Mouse (Mus musculus) forebrain, embryonic 10.5 days (tissue): ENCODE results near the gene Mafb. TPM values are rescaled to one million over a fixed set of nuclear protein-coding genes. Genes with fewer than 3 reads are reported as not detected.

ENCODE experiments used
- DNase-seq: peaks from one replicate; pipeline ENCODE4 v3.0.0-alpha.2; 2017; ENCODE audit warnings: low spot score; ENCODE audit errors: extremely low spot score
- H3K27ac ChIP-seq: fragments of 300-500 bp; sonication (generic); 2 replicates; pipeline ENCODE4 v1.5.1; 2016; ENCODE audit warnings: mild to moderate bottlenecking
- H3K27me3 ChIP-seq: fragments of 300-500 bp; sonication (generic); 2 replicates; pipeline ENCODE4 v1.6.1; 2016; ENCODE audit warnings: mild to moderate bottlenecking; ENCODE audit not compliant: poor library complexity, severe bottlenecking
- H3K36me3 ChIP-seq: fragments of 300-500 bp; sonication (generic); replicated peaks from 2 replicates; pipeline ENCODE4 v1.6.1; 2016; ENCODE audit warnings: mild to moderate bottlenecking, moderate library complexity
- H3K4me1 ChIP-seq: fragments of 300-500 bp; sonication (generic); 2 replicates; pipeline ENCODE4 v1.6.1; 2016
- H3K4me3 ChIP-seq: fragments of 300-500 bp; sonication (generic); 2 replicates; pipeline ENCODE4 v1.5.1; 2016; ENCODE audit warnings: mild to moderate bottlenecking, moderate library complexity
- H3K9me3 ChIP-seq: fragments of 300-500 bp; sonication (generic); 2 replicates; pipeline ENCODE4 v1.6.1; 2016; ENCODE audit warnings: mild to moderate bottlenecking, moderate library complexity
- WGBS: fragments of 180-500 bp; shearing (Covaris S2); methylation state at CpG from one replicate; pipeline ENCODE4 v1.1.7; 2016; 5-methylcytosine and 5-hydroxymethylcytosine counted together
- polyA plus RNA-seq: library from polyadenylated mRNA; unstranded; fragments of >200 nt; fragmentation: Nextera tagmentation; extraction: Ambion mirVana; gene quantifications from 2 replicates; pipeline ENCODE4 v1.2.1, GENCODE M21; 2016

Mafb gene
- polyA plus RNA-seq, 1 experiment from 2014 or later, result 2.0 TPM

GRCm38 (mm10) chr2:160358896-160359295 lies 8.0 kb downstream of the Mafb start:
- WGBS, result 14% methylated on average over 4 of the region's 4 CpGs
- no peaks in the 10 kb centered on the region for H3K36me3 ChIP-seq
- peaks cover 74% of the 10 kb centered on the region for H3K27me3 ChIP-seq
- H3K27ac ChIP-seq, result no peak overlapping the region
- no peaks in the 10 kb centered on the region for H3K9me3 ChIP-seq
- peaks cover 24% of the 10 kb centered on the region for H3K4me1 ChIP-seq
- no peak overlapping the region for H3K4me3 ChIP-seq
- DNase-seq, result peak; percentile 24

DNA sequence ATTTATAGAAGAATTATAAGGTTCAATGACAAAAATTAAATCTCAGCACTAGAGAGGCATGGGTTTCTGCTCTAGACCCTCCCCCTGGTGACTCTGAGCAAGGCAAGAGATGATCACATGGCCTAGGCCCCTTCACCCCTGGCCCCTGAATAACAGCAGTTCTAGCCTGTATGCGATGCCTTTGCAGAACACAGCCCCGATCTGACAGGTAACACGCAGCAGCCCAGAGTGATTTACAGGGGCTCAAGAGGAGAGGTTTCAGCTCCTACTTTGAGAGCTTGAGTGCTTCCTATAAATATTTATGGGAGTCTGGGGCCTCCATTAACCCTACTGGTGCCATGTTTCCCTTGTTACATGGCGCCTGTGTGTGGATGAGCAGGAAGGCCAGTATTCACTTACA lies 9.4 kb downstream of the Mafb start:
- 78% methylated on average over 4 of the region's 4 CpGs for WGBS
- no peak for DNase-seq
- peaks cover 37% of the 10 kb centered on the region for H3K4me1 ChIP-seq
- no peak overlapping the region for H3K27ac ChIP-seq
- peaks cover 60% of the 10 kb centered on the region for H3K27me3 ChIP-seq
- H3K36me3 ChIP-seq, result no peaks in the 10 kb centered on the region
- H3K4me3 ChIP-seq, result no peak overlapping the region
- no peaks in the 10 kb centered on the region for H3K9me3 ChIP-seq

GRCm38 (mm10) chr2:160356132-160356531 lies 10.7 kb downstream of the Mafb start:
- no peak overlapping the region for H3K4me3 ChIP-seq
- H3K4me1 ChIP-seq, result peaks cover 39% of the 10 kb centered on the region
- WGBS, result 58% methylated on average over 5 of the region's 5 CpGs
- no peak for DNase-seq
- H3K9me3 ChIP-seq, result no peaks in the 10 kb centered on the region
- peaks cover 47% of the 10 kb centered on the region for H3K27me3 ChIP-seq
- H3K36me3 ChIP-seq, result no peaks in the 10 kb centered on the region
- no peak overlapping the region for H3K27ac ChIP-seq

GRCm38 (mm10) chr2:160354319-160354718 lies 12.5 kb downstream of the Mafb start:
- Histone ChIP-seq H3K9me3 (no peaks in the 10 kb centered on the region), H3K36me3 (no peaks in the 10 kb centered on the region), H3K27me3 (peaks cover 28% of the 10 kb centered on the region), H3K4me1 (peaks cover 36% of the 10 kb centered on the region), H3K4me3 (no peak overlapping the region), H3K27ac (no peak overlapping the region)
- DNase-seq, result no peak
- 70% methylated on average over 2 of the region's 2 CpGs for WGBS

GRCm38 (mm10) chr2:160353581-160353980 lies 13.3 kb downstream of the Mafb start:
- Histone ChIP-seq H3K4me3 (no peak overlapping the region), H3K9me3 (no peaks in the 10 kb centered on the region), H3K36me3 (no peaks in the 10 kb centered on the region), H3K27me3 (peaks cover 21% of the 10 kb centered on the region), H3K4me1 (peaks cover 37% of the 10 kb centered on the region), H3K27ac (no peak overlapping the region)
- DNase-seq, result no peak
- WGBS, result 72% methylated on average over 2 of the region's 2 CpGs

DNA sequence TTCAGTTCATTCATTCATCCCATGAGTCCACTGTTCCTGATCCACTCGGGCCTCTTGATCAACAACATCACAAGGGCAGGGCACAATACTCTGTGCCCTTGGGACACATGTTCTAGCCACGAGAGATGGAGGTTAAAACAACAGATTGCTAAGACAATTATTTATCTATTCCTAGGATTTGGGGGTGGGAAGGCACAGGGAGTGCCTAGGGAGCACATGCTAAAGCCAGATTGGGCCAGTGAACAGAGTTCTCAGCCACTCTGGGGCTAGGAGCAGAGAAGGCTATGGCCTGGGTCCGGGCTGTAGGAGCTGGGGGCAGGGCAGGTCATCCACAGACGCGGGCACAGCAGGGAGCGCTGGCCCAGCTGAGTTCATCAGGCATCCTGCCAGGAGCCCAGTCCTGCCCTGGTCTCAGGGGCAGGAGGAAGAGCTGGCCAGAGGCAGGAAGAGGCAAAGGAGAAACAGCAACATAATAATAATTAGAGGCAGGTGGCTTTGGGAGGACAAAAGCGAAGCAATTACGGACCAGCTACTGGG lies 15.8 kb downstream of the Mafb start:
- H3K27me3 ChIP-seq, result no peaks in the 10 kb centered on the region; the same call in 1 of the 2 replicates
- WGBS, result 31% methylated on average over 8 of the region's 8 CpGs
- H3K36me3 ChIP-seq, result no peaks in the 10 kb centered on the region
- no peak for DNase-seq
- H3K4me3 ChIP-seq, result no peak overlapping the region
- H3K4me1 ChIP-seq, result peaks cover 49% of the 10 kb centered on the region
- no peak overlapping the region for H3K27ac ChIP-seq
- H3K9me3 ChIP-seq, result no peaks in the 10 kb centered on the region

DNA sequence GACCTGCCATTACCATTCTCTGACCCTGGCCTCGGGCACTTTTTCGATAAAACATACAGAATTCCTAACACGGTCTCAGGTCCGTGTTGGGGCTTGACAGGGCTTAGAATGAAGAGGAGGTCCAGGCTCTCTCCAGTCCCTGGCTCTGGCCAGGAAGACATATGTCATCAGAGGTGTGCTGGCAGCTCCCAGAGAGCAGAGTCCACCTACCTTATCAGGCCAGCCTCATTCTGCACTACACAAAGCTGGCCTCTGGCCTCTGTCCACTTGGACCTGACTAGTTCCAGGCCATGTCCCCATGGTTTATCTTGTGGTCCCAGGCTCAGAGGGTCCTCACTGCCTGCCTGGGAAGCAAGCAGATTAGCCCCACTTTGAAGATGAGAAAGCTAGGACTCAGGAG lies 17.3 kb downstream of the Mafb start:
- Histone ChIP-seq H3K4me1 (peaks cover 49% of the 10 kb centered on the region), H3K4me3 (no peak overlapping the region), H3K36me3 (no peaks in the 10 kb centered on the region), H3K27me3 (no peaks in the 10 kb centered on the region; the same call in 1 of the 2 replicates), H3K9me3 (no peaks in the 10 kb centered on the region), H3K27ac (peak overlapping the region; percentile 74)
- no peak for DNase-seq
- 78% methylated on average over 4 of the region's 4 CpGs for WGBS

DNA sequence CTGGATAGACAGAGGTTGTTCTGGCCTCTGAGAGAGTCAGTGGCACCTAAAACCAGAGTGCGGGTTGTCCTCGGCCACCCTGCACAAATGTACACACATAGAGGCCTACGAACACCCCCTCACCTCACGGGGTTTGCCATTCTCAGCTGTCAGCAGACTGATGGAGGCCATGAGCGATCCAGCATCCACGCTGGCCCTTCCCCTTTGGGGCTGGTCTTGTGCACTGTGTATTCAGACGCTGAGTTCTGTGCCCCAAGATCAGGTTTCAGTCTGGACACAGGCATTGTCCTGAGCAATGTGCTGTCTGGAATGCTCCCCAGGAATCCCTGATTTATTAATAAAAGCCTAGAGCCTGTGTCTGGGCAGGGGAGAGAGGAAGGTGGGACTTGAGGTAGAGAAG lies 18.1 kb downstream of the Mafb start:
- peak; percentile 45 for DNase-seq
- H3K27me3 ChIP-seq, result no peaks in the 10 kb centered on the region; the same call in 1 of the 2 replicates
- H3K9me3 ChIP-seq, result no peaks in the 10 kb centered on the region
- no peak overlapping the region for H3K4me3 ChIP-seq
- peak overlapping the region; percentile 74 for H3K27ac ChIP-seq
- no peaks in the 10 kb centered on the region for H3K36me3 ChIP-seq
- peaks cover 53% of the 10 kb centered on the region for H3K4me1 ChIP-seq
- 39% methylated on average over 7 of the region's 7 CpGs for WGBS

- no peaks in the 10 kb centered on the region; the same call in 1 of the 2 replicates for H3K27me3 ChIP-seq
- no peaks in the 10 kb centered on the region for H3K9me3 ChIP-seq
- no peak overlapping the region for H3K27ac ChIP-seq
- H3K36me3 ChIP-seq, result no peaks in the 10 kb centered on the region
- WGBS, result 64% methylated on average over 4 of the region's 4 CpGs
- no peak overlapping the region for H3K4me3 ChIP-seq
- no peak for DNase-seq
- peaks cover 49% of the 10 kb centered on the region for H3K4me1 ChIP-seq
Observed at GRCm38 (mm10) chr2:160348072-160348604, 18.7 kb downstream of the Mafb start.

DNA sequence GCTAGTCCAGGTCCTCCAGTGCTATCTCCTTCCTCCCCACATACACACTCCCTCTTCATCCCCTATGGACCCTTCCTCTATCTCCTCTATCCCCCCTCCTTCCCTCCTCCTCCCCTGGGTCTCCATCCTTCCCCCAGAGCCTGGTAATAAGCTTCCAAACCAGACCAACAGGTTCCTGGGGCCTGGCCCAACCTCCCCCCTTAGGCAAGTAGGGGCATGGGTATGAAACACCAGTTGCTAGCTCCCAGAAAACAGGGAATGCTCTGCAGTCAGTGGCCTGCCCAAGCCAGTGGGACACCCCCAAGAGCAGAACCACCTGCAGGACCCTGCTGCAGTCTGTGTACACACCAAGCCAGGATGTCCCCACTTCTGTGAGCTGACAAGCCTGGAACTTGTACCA lies 21.2 kb downstream of the Mafb start:
- DNase-seq, result no peak
- Histone ChIP-seq H3K4me1 (peaks cover 32% of the 10 kb centered on the region), H3K4me3 (no peak overlapping the region), H3K27me3 (no peaks in the 10 kb centered on the region), H3K36me3 (no peaks in the 10 kb centered on the region), H3K27ac (no peak overlapping the region), H3K9me3 (no peaks in the 10 kb centered on the region)

DNA sequence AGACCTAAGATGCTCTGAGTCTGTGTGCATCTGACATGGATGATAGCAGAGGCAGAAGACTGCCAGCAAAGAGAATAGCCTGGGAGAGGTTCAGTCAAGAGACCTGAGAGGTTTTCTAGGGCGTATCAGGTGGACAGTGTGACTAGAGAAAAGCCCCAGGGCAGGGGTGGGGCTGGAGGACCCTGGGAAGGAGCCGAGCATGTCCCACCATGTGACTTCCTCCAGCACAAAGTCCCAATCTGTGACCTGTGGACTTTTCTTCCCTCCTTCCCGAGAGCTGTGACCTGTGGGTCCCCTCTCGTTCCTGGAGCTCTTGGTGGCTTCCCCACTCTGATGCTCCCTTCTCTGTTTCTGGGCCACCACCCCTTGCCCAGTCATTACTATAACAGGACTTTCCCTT lies 26.7 kb downstream of the Mafb start:
- no peaks in the 10 kb centered on the region for H3K9me3 ChIP-seq
- no peak for DNase-seq
- no peaks in the 10 kb centered on the region for H3K27me3 ChIP-seq
- 72% methylated on average over 4 of the region's 4 CpGs for WGBS
- H3K4me1 ChIP-seq, result peaks cover 6% of the 10 kb centered on the region
- no peak overlapping the region for H3K27ac ChIP-seq
- H3K4me3 ChIP-seq, result no peak overlapping the region
- no peaks in the 10 kb centered on the region for H3K36me3 ChIP-seq

- Histone ChIP-seq H3K27ac (no peak overlapping the region), H3K36me3 (no peaks in the 10 kb centered on the region), H3K27me3 (no peaks in the 10 kb centered on the region), H3K4me1 (peaks cover 6% of the 10 kb centered on the region), H3K4me3 (no peak overlapping the region), H3K9me3 (no peaks in the 10 kb centered on the region)
- 97% methylated on average over 5 of the region's 5 CpGs for WGBS
- no peak for DNase-seq
Observed at GRCm38 (mm10) chr2:160339595-160339994, 27.3 kb downstream of the Mafb start.

GRCm38 (mm10) chr2:160336053-160336452 lies 30.8 kb downstream of the Mafb start:
- Histone ChIP-seq H3K9me3 (no peaks in the 10 kb centered on the region), H3K27ac (no peak overlapping the region), H3K27me3 (no peaks in the 10 kb centered on the region), H3K4me1 (no peaks in the 10 kb centered on the region), H3K4me3 (no peak overlapping the region), H3K36me3 (no peaks in the 10 kb centered on the region)
- no peak for DNase-seq
- 73% methylated on average over 2 of the region's 2 CpGs for WGBS

- Histone ChIP-seq H3K4me1 (no peaks in the 10 kb centered on the region), H3K4me3 (no peak overlapping the region), H3K27me3 (no peaks in the 10 kb centered on the region), H3K9me3 (no peaks in the 10 kb centered on the region), H3K27ac (no peak overlapping the region), H3K36me3 (no peaks in the 10 kb centered on the region)
- no peak for DNase-seq
- 85% methylated on average over 1 of the region's 1 CpGs for WGBS
Observed at GRCm38 (mm10) chr2:160335043-160335442, 31.8 kb downstream of the Mafb start.
